In the genomic region with DNA sequence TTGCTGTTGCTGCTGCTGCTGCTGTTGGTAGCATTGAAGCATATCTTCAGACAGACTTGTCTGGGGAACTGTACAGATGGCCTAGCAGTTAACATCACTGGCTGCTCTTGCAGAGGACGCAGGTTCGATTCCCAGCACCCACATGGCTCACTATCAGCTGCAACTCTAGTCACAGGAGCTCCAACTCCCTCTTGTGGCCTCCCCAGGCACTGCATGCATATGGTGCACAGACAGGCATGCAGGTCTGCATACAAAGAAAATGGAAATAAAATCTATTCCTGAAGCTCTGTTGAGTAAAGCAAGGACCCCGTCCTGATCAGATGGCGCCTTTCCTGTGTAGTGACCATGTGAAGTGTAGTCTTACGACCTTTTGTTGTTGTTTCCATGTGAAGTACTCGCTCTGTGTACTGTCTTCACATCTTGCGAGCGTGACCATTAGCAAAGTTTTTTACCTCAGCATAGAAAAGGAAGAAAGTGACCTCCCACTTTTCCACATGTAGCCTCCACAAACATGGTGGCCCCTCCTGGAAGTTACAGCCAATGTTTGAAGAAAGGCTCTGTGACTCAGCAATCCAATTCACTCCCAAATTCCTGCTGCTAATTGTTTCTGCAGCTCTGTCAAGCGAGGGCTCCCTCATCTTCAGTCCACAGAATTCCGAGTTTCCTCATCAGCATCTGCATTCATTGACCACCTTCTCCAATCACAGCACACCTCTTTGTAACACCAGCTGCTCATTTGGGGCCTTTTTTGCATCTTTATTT, we compare ENCODE assay signal across 14 mouse cellular contexts.
A peak's percentile ranks its signal among the peaks of the same experiment; 100 is the strongest.
DNase-seq lines count a peak whose midpoint lies in the region; ATAC-seq and TF ChIP-seq lines count a peak whose summit lies in the region.
"Had no signal": no experiment of that assay in that cellular context is flagged by ENCODE, and none has a peak within 500 bp of the region (broad histone marks: within the 10 kb centered on the region; RNA-seq: fewer than 3 reads in every experiment).

No protein-coding gene starts in this region.

- H3K27ac ChIP-seq in heart, postnatal 0 days (ENCODE audit: low read depth) = 0 out of 2 replicates have a peak overlapping the region, but pooled peaks have one; percentile 28
- no peak overlapping the region; the same call in 1 of the 2 replicates for H3K27ac ChIP-seq in heart, embryonic 10.5 days
- peak overlapping the region; percentile 48 for H3K27ac ChIP-seq in lung, embryonic 15.5 days
- H3K27ac ChIP-seq: neural tube, embryonic 13.5 days had no signal

- H3K4me3 ChIP-seq in heart, postnatal 0 days (ENCODE audit: low read depth, low read length) = no peak overlapping the region
- H3K4me3 ChIP-seq in heart, embryonic 10.5 days = no peak overlapping the region
- no peak overlapping the region for H3K4me3 ChIP-seq in lung, embryonic 15.5 days
- no peak overlapping the region for H3K4me3 ChIP-seq in G1E (ENCODE audit: low read depth, low read length)
- H3K4me3 ChIP-seq: neural tube, embryonic 13.5 days had no signal

- no peak overlapping the region for H3K4me2 ChIP-seq in heart, postnatal 0 days (ENCODE audit: low read depth, low read length)
- H3K4me2 ChIP-seq in lung, embryonic 15.5 days = no peak overlapping the region
- H3K4me2 ChIP-seq: neural tube, embryonic 13.5 days had no signal

- TF ChIP-seq CTCF in heart, postnatal 0 days (IDR thresholded peaks at IDR 0.05; ENCODE audit: low read depth) = peak; percentile 3; the same call in 1 of the 2 replicates
- peak; percentile 20; the same call in 1 of the 2 replicates for TF ChIP-seq CTCF in G1E (IDR thresholded peaks at IDR 0.05; ENCODE audit: low read depth, low read length)

- peaks cover 5% of the 10 kb centered on the region; the same call in 1 of the 2 replicates for H3K4me1 ChIP-seq in heart, postnatal 0 days (ENCODE audit: control insufficient read depth, insufficient read depth)
- H3K4me1 ChIP-seq in heart, embryonic 10.5 days = peaks cover 42% of the 10 kb centered on the region
- H3K4me1 ChIP-seq in lung, embryonic 15.5 days = peaks cover 22% of the 10 kb centered on the region
- H3K4me1 ChIP-seq in G1E (ENCODE audit: insufficient read depth, low read depth, low read length) = peaks cover 24% of the 10 kb centered on the region
- H3K4me1 ChIP-seq: neural tube, embryonic 13.5 days had no signal

- no peak for ATAC-seq in heart, postnatal 0 days (ENCODE audit: insufficient read depth, low read depth)
- ATAC-seq in lung, embryonic 15.5 days (ENCODE audit: borderline replicate concordance, extremely low read depth, low FRiP score, low TSS enrichment) = no peak
- no peak for ATAC-seq in G1E (ENCODE audit: extremely low read depth, insufficient number of reproducible peaks, low FRiP score, poor library complexity, severe bottlenecking)

- no peaks in the 10 kb centered on the region for H3K36me3 ChIP-seq in heart, postnatal 0 days (replicated peaks; ENCODE audit: control insufficient read depth, insufficient read depth, low read length)
- peaks cover 7% of the 10 kb centered on the region; the same call in 1 of the 2 replicates for H3K36me3 ChIP-seq in heart, embryonic 10.5 days
- H3K36me3 ChIP-seq in lung, embryonic 15.5 days = peaks cover 4% of the 10 kb centered on the region; the same call in 1 of the 2 replicates
- peaks cover 79% of the 10 kb centered on the region for H3K36me3 ChIP-seq in G1E (replicated peaks)
- H3K36me3 ChIP-seq: neural tube, embryonic 13.5 days had no signal

- WGBS in heart, postnatal 0 days = 81% methylated on average over 10 of the region's 10 CpGs
- WGBS in heart, embryonic 10.5 days = 78% methylated on average over 10 of the region's 10 CpGs
- 72% methylated on average over 10 of the region's 10 CpGs for WGBS in lung, embryonic 15.5 days

- no peak for DNase-seq in heart, postnatal 0 days (ENCODE audit: low spot score)
- DNase-seq in heart, embryonic 10.5 days (ENCODE audit: low spot score) = no peak
- DNase-seq in lung, postnatal 10 days = no peak
- no peak for DNase-seq in G1E (ENCODE audit: low spot score)
- peak; percentile 10 for DNase-seq in naive thymus-derived CD4-positive, alpha-beta T cell, adult 2 months (ENCODE audit: low read depth)
- no peak for DNase-seq in ovary, postnatal 14 days (ENCODE audit: low spot score)
- no peak for DNase-seq in right cerebral cortex, adult 2 months (ENCODE audit: low spot score in 2 of 2)
- DNase-seq: adrenal gland, postnatal 14 days; cerebellum, postnatal 14 days; kidney, postnatal 4 days; left cerebral cortex, postnatal 4 days; right cerebral cortex, postnatal 14 days had no signal

- TF ChIP-seq EP300 in heart, postnatal 0 days (IDR thresholded peaks at IDR 0.05; ENCODE audit: low read depth) = no peak

- H3K27me3 ChIP-seq in heart, postnatal 0 days (ENCODE audit: control insufficient read depth, insufficient read depth, low read length) = no peaks in the 10 kb centered on the region
- H3K27me3 ChIP-seq in heart, embryonic 10.5 days (ENCODE audit: insufficient read depth, poor library complexity, severe bottlenecking) = no peaks in the 10 kb centered on the region
- H3K27me3 ChIP-seq in lung, embryonic 15.5 days = no peaks in the 10 kb centered on the region
- 0 out of 2 replicates have a peak, but pooled peaks cover under 1% of the 10 kb centered on the region for H3K27me3 ChIP-seq in G1E (ENCODE audit: insufficient read depth, low read length)
- H3K27me3 ChIP-seq: neural tube, embryonic 13.5 days had no signal

- no peak overlapping the region for H3K9ac ChIP-seq in heart, postnatal 0 days (replicated peaks; ENCODE audit: low read depth, low read length)
- H3K9ac ChIP-seq in lung, embryonic 15.5 days = no peak overlapping the region
- H3K9ac ChIP-seq: neural tube, embryonic 13.5 days had no signal

- 0 out of 2 replicates have a peak, but pooled peaks cover 4% of the 10 kb centered on the region for H3K9me3 ChIP-seq in heart, postnatal 0 days (replicated peaks; ENCODE audit: control insufficient read depth, low read length)
- H3K9me3 ChIP-seq in heart, embryonic 10.5 days = no peaks in the 10 kb centered on the region
- H3K9me3 ChIP-seq in lung, embryonic 15.5 days = no peaks in the 10 kb centered on the region
- H3K9me3 ChIP-seq in G1E (replicated peaks) = peaks cover 4% of the 10 kb centered on the region
- H3K9me3 ChIP-seq: neural tube, embryonic 13.5 days had no signal
